In genomic region chr4:149307596-149308490, GRCm38 (mm10) we compare ENCODE assay signal across 7 mouse cellular contexts. TPM values are rescaled to one million over a fixed set of nuclear protein-coding genes. Genes with fewer than 3 reads are reported as not detected.
DNase-seq lines count a peak whose midpoint lies in the region; ATAC-seq and TF ChIP-seq lines count a peak whose summit lies in the region.

TSS of gene Kif1b (minus strand) at chr4:149307693.

- H3K4me3 ChIP-seq in intestine, postnatal 0 days (ENCODE audit: low read depth, low read length): peak within 1 kb of the TSS; percentile 97
- peak within 1 kb of the TSS; percentile 100 for H3K4me3 ChIP-seq in midbrain, embryonic 12.5 days
- H3K4me3 ChIP-seq in small intestine, adult 2 months (ENCODE audit: low read depth, low read length): peak within 1 kb of the TSS; percentile 97

- peak; percentile 97 for DNase-seq in adrenal gland, adult 8-10 months
- DNase-seq in embryo, embryonic 9.5 days (ENCODE audit: extremely low spot score): peak; percentile 99
- no peak for DNase-seq in gonadal fat pad, adult 2 months (ENCODE audit: low read depth)
- DNase-seq in left cerebral cortex, postnatal 4 days: peak; percentile 99

- H3K9ac ChIP-seq in intestine, postnatal 0 days (ENCODE audit: low read depth, low read length): peak within 1 kb of the TSS; percentile 93
- peak within 1 kb of the TSS; percentile 99 for H3K9ac ChIP-seq in midbrain, embryonic 12.5 days (replicated peaks)

- no peaks in the 10 kb centered on the region for H3K9me3 ChIP-seq in intestine, postnatal 0 days (ENCODE audit: control insufficient read depth)
- H3K9me3 ChIP-seq in midbrain, embryonic 12.5 days: no peaks in the 10 kb centered on the region

- peak; percentile 97 for TF ChIP-seq POLR2A in small intestine, adult 2 months (IDR thresholded peaks at IDR 0.05; ENCODE audit: low read depth, low read length)

- intact Hi-C loops in left cerebral cortex, postnatal 4 days (cut with DNase I): no loop called here

- peak within 1 kb of the TSS; percentile 95 for H3K4me2 ChIP-seq in intestine, postnatal 0 days (replicated peaks; ENCODE audit: low read depth)
- peak within 1 kb of the TSS; percentile 82 for H3K4me2 ChIP-seq in midbrain, embryonic 12.5 days (replicated peaks)

- 0 out of 2 replicates have a peak, but pooled peaks cover 4% of the 10 kb centered on the region for H3K4me1 ChIP-seq in intestine, postnatal 0 days (replicated peaks; ENCODE audit: control insufficient read depth, insufficient read depth, low read length)
- H3K4me1 ChIP-seq in midbrain, embryonic 12.5 days: peaks cover 48% of the 10 kb centered on the region
- peaks cover under 1% of the 10 kb centered on the region; the same call in 1 of the 2 replicates for H3K4me1 ChIP-seq in small intestine, adult 2 months (ENCODE audit: control insufficient read depth, insufficient read depth, insufficient read length, low read length)

- TF ChIP-seq CTCF in intestine, postnatal 0 days (IDR thresholded peaks at IDR 0.05; ENCODE audit: low read depth): peak; percentile 99
- peak; percentile 84 for TF ChIP-seq CTCF in small intestine, adult 2 months (IDR thresholded peaks at IDR 0.05; ENCODE audit: extremely low read depth, insufficient read length, insufficient replicate concordance, low read depth, low read length)

- H3K36me3 ChIP-seq in intestine, postnatal 0 days (ENCODE audit: control insufficient read depth, insufficient read depth): no peaks in the 10 kb centered on the region
- no peaks in the 10 kb centered on the region for H3K36me3 ChIP-seq in midbrain, embryonic 12.5 days
- no peaks in the 10 kb centered on the region for H3K36me3 ChIP-seq in small intestine, adult 2 months (ENCODE audit: control insufficient read depth, insufficient read depth, low read length)

- no peaks in the 10 kb centered on the region for H3K27me3 ChIP-seq in intestine, postnatal 0 days (replicated peaks; ENCODE audit: control insufficient read depth, insufficient read depth, low read length)
- no peaks in the 10 kb centered on the region for H3K27me3 ChIP-seq in midbrain, embryonic 12.5 days
- H3K27me3 ChIP-seq in small intestine, adult 2 months (ENCODE audit: control insufficient read depth, insufficient read depth, low read length): no peaks in the 10 kb centered on the region

- peak; percentile 99 for ATAC-seq in intestine, postnatal 0 days
- ATAC-seq in midbrain, embryonic 12.5 days (ENCODE audit: low FRiP score, low read depth): peak; percentile 97

- peak within 1 kb of the TSS; percentile 90 for H3K27ac ChIP-seq in intestine, postnatal 0 days (ENCODE audit: low read depth, low read length)
- peak within 1 kb of the TSS; percentile 99 for H3K27ac ChIP-seq in midbrain, embryonic 12.5 days (replicated peaks)
- H3K27ac ChIP-seq in small intestine, adult 2 months (ENCODE audit: insufficient read depth, low read depth, low read length): peak within 1 kb of the TSS; percentile 76

- WGBS in intestine, postnatal 0 days: under 1% methylated on average over 79 of the region's 79 CpGs
- 1% methylated on average over 79 of the region's 79 CpGs for WGBS in midbrain, embryonic 12.5 days
- under 1% methylated on average over 79 of the region's 79 CpGs for WGBS in small intestine, adult 2 months

RNA-seq across cellular contexts. Expression of gene Kif1b, which starts in this region (rescaled TPM):
- 100 to 1,000 TPM; 136 to 190 (median 174) TPM for total RNA-seq in adrenal gland, adult 8-10 months (2022)
- polyA plus RNA-seq in gonadal fat pad, adult 2 months (2012; rRNA removed): 49.9 and 61.6 TPM in 2 replicates
- polyA plus RNA-seq in intestine, postnatal 0 days (2015; fragmentation: Nextera tagmentation; extraction: Ambion mirVana): 15.2 and 18.1 TPM in 2 replicates
- total RNA-seq in left cerebral cortex, postnatal 4 days (2021): 100 to 1,000 TPM; 420 to 423 TPM
- 141 and 144 TPM in 2 replicates for polyA plus RNA-seq in midbrain, embryonic 12.5 days (2016; fragmentation: Nextera tagmentation; extraction: Ambion mirVana)
- polyA plus RNA-seq in small intestine, adult 2 months (2012; rRNA removed): 9.4 and 19.4 TPM in 2 replicates
